ENCODE assay signal across 23 mouse cellular contexts in the genomic region with DNA sequence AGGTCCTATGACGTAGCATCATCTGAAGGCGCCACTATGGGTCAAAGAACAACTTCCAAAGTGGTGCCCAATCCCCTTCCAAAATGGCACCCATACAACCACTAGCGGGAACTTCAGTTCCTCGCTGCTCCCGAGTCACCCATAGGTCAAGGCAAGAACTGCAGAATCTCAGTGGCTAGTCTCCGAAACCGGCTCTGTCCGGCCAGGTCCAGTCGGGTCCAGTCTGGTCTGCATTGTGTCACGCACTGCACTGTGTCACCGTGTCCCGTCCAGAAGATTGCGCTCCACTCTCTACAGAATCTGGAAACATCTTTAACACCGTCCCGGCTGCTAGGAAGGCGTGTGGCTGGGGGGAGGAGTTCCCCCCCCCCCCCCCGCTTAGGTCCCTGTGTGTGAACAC. TPM values are rescaled to one million over a fixed set of nuclear protein-coding genes. Genes with fewer than 3 reads are reported as not detected.
DNase-seq lines count a peak whose midpoint lies in the region; ATAC-seq lines count a peak whose summit lies in the region.
"Had no signal": no experiment of that assay in that cellular context is flagged by ENCODE, and none has a peak within 500 bp of the region (broad histone marks: within the 10 kb centered on the region; RNA-seq: fewer than 3 reads in every experiment).

No protein-coding gene starts in this region.

- H3K27ac ChIP-seq in heart, embryonic 12.5 days (ENCODE audit: poor library complexity, severe bottlenecking), result no peak overlapping the region
- no peak overlapping the region for H3K27ac ChIP-seq in midbrain, embryonic 11.5 days (ENCODE audit: low read depth, low read length)
- H3K27ac ChIP-seq in midbrain, embryonic 10.5 days (replicated peaks), result no peak overlapping the region
- H3K27ac ChIP-seq: embryonic facial prominence, embryonic 15.5 days; forebrain, embryonic 10.5 days; gastrocnemius, adult 2 months; hindbrain, embryonic 12.5 days had no signal

- no peaks in the 10 kb centered on the region for H3K9me3 ChIP-seq in heart, embryonic 12.5 days (replicated peaks)
- no peaks in the 10 kb centered on the region for H3K9me3 ChIP-seq in midbrain, embryonic 11.5 days (ENCODE audit: control insufficient read depth, low read length)
- H3K9me3 ChIP-seq in midbrain, embryonic 10.5 days (replicated peaks), result no peaks in the 10 kb centered on the region
- H3K9me3 ChIP-seq: embryonic facial prominence, embryonic 15.5 days; forebrain, embryonic 10.5 days; hindbrain, embryonic 12.5 days had no signal

- no peaks in the 10 kb centered on the region for H3K27me3 ChIP-seq in heart, embryonic 12.5 days (replicated peaks)
- H3K27me3 ChIP-seq in midbrain, embryonic 11.5 days (ENCODE audit: control insufficient read depth, insufficient read depth, low read length), result no peaks in the 10 kb centered on the region
- H3K27me3 ChIP-seq in midbrain, embryonic 10.5 days (ENCODE audit: low read depth, poor library complexity, severe bottlenecking), result no peaks in the 10 kb centered on the region
- H3K27me3 ChIP-seq: embryonic facial prominence, embryonic 15.5 days; hindbrain, embryonic 12.5 days had no signal

- ATAC-seq in heart, embryonic 12.5 days (ENCODE audit: insufficient number of reproducible peaks, low FRiP score), result 0 out of 2 replicates have a peak, but pooled peaks have one; percentile 45
- no peak for ATAC-seq in midbrain, embryonic 11.5 days (ENCODE audit: low FRiP score)
- ATAC-seq in cerebellum, adult (ENCODE audit: insufficient number of reproducible peaks, low FRiP score, low TSS enrichment), result no peak
- ATAC-seq: forebrain, embryonic 14.5 days; hindbrain, embryonic 16.5 days had no signal

- no peak for DNase-seq in heart, adult 11 months
- DNase-seq in midbrain, embryonic 11.5 days (ENCODE audit: low spot score, missing footprints), result peak; percentile 81
- DNase-seq in midbrain, embryonic 10.5 days (ENCODE audit: low spot score), result no peak
- peak; percentile 80 for DNase-seq in R1 (ENCODE audit: low read depth, low spot score)
- DNase-seq in kidney, postnatal 4 days, result no peak
- DNase-seq: adrenal gland, adult 2 months; adrenal gland, postnatal 25 days; cerebellum, adult 11 months; cerebellum, adult 8-10 months; cerebellum, postnatal 14 days; embryo, embryonic 11 days; gastrocnemius, adult 2 months; gastrocnemius, postnatal 25 days; heart, postnatal 10 days; heart, postnatal 4 days had no signal

- H3K4me1 ChIP-seq in heart, embryonic 12.5 days (replicated peaks), result no peaks in the 10 kb centered on the region
- H3K4me1 ChIP-seq in midbrain, embryonic 11.5 days (ENCODE audit: control insufficient read depth, insufficient read depth, low read length), result no peaks in the 10 kb centered on the region
- no peaks in the 10 kb centered on the region for H3K4me1 ChIP-seq in midbrain, embryonic 10.5 days
- H3K4me1 ChIP-seq: embryonic facial prominence, embryonic 15.5 days; hindbrain, embryonic 12.5 days had no signal

- H3K4me2 ChIP-seq in heart, embryonic 12.5 days, result no peak overlapping the region
- no peak overlapping the region for H3K4me2 ChIP-seq in midbrain, embryonic 11.5 days
- H3K4me2 ChIP-seq: embryonic facial prominence, embryonic 15.5 days; hindbrain, embryonic 12.5 days had no signal

- WGBS in heart, embryonic 12.5 days, result 73% methylated on average over 17 of the region's 17 CpGs
- 91% methylated on average over 17 of the region's 17 CpGs for WGBS in midbrain, embryonic 11.5 days
- WGBS in midbrain, embryonic 10.5 days, result 92% methylated on average over 17 of the region's 17 CpGs

- H3K4me3 ChIP-seq in heart, embryonic 12.5 days, result no peak overlapping the region
- H3K4me3 ChIP-seq in midbrain, embryonic 11.5 days (ENCODE audit: low read depth, low read length), result no peak overlapping the region
- no peak overlapping the region for H3K4me3 ChIP-seq in midbrain, embryonic 10.5 days
- H3K4me3 ChIP-seq: embryonic facial prominence, embryonic 15.5 days; erythroblast, embryonic 14.5 days; forebrain, embryonic 10.5 days; gastrocnemius, adult 2 months; hindbrain, embryonic 12.5 days had no signal

- H3K36me3 ChIP-seq in heart, embryonic 12.5 days, result no peaks in the 10 kb centered on the region
- H3K36me3 ChIP-seq in midbrain, embryonic 11.5 days (ENCODE audit: control insufficient read depth, insufficient read depth, low read length), result no peaks in the 10 kb centered on the region
- no peaks in the 10 kb centered on the region for H3K36me3 ChIP-seq in midbrain, embryonic 10.5 days
- H3K36me3 ChIP-seq: embryonic facial prominence, embryonic 15.5 days; forebrain, embryonic 10.5 days; hindbrain, embryonic 12.5 days had no signal

- no peak overlapping the region for H3K9ac ChIP-seq in heart, embryonic 12.5 days
- H3K9ac ChIP-seq in midbrain, embryonic 11.5 days (ENCODE audit: low read length), result no peak overlapping the region
- H3K9ac ChIP-seq: embryonic facial prominence, embryonic 15.5 days; hindbrain, embryonic 12.5 days had no signal

RNA-seq across cellular contexts. Expression of a gene that starts 53.7 kb away (rescaled TPM):
- polyA plus RNA-seq in heart, embryonic 12.5 days (2016; fragmentation: Nextera tagmentation; extraction: Ambion mirVana), result 3.5 and 3.7 TPM in 2 replicates
- 3.0 and 3.2 TPM in 2 replicates for polyA plus RNA-seq in midbrain, embryonic 11.5 days (2014; fragmentation: Nextera tagmentation; extraction: Ambion mirVana)
- polyA plus RNA-seq in midbrain, embryonic 10.5 days (2016; fragmentation: Nextera tagmentation; extraction: Ambion mirVana), result 2.8 and 2.9 TPM in 2 replicates

Comparison
In these comparisons a context has a peak if more than half of its experiments do, and no peak if none do; other contexts are left out.
1. DNase-seq: peak in midbrain, embryonic 11.5 days (single experiment) and R1 (single experiment); none in heart, adult 11 months (single experiment), midbrain, embryonic 10.5 days (single experiment) and kidney, postnatal 4 days (0 of 2).